Mouse (Mus musculus): ENCODE measurements around the gene Myom1. TPM values are rescaled to one million over a fixed set of nuclear protein-coding genes. Genes with fewer than 3 reads are reported as not detected.

The Myom1 gene
- polyA plus RNA-seq, 1 experiment from 2014 or later, result 1.6 TPM

DNA sequence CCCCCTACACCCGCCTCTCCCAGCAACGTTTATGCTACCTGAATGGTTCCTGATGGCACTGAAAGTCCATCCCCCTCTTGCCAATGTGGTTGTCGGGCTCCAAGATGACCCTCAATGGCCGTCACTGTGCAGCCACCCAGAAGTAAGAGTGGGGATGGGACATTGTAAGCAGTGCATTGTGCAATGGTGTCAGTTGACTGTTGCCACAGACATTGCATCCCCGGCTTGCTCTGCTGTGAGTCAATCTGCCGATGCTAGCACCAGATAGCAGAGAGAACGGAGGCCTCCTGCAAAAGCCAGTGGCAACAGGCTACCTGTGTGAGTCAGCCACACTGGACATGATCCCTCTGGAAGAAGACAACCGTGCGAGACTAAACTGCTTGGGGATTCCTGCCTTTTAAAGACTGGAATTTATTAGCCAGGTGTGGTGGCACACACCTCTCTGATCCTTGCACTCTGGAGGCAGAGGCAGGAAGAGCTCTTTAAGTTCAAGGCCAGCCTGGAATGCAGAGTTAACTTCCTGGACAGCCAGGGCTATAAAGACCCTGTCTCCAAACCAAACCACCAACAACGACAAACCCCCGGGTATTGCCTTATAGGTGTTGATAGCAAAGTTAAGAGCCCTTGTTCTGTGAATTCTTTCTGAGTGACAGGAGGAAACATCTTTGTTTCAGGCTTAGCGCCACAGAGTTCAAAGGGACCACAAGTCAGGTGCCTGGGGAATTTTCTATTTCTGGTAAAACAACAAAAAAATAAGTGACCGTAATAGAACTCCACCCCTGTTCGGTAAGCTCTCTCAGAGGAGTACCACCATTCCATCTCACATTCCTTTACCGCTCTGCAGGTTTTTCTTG lies 16.7 kb upstream of the Myom1 start:
- H3K9ac ChIP-seq, result no peak overlapping the region

DNA sequence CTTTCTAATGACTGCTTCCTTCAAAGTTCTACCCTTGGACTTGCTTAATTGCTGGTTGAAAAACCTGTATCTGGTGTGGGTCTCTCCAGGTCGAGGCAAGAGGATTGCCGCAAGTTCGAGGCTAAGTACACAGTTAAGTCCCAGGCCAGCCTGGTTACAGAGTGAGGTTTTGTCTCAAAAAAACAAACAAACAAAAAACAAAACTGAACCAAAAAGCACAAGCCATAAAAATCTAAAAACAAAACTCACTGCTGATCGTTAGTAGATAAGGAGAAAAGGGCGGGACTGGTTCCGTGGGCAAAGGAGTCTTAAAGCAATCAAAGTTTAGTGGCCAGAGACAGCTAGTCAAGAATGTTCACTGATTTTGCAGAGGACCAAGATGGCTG lies 16.1 kb upstream of the Myom1 start:
- no peak for ATAC-seq (ENCODE audit: low FRiP score)

More for the DNA sequence above, 16.7 kb upstream of the Myom1 start:
- no peak for ATAC-seq (ENCODE audit: low FRiP score)
- 86% methylated on average over 15 of the region's 15 CpGs for WGBS
- H3K4me1 ChIP-seq (replicated peaks), result peaks cover 26% of the 10 kb centered on the region
- no peaks in the 10 kb centered on the region for H3K27me3 ChIP-seq
- H3K36me3 ChIP-seq, result peaks cover 34% of the 10 kb centered on the region
- H3K4me3 ChIP-seq, result no peak overlapping the region
- H3K4me2 ChIP-seq, result no peak overlapping the region
- no peaks in the 10 kb centered on the region for H3K9me3 ChIP-seq
- no peak overlapping the region for H3K27ac ChIP-seq

GRCm38 (mm10) chr17:70986831-70987660 lies 15.4 kb upstream of the Myom1 start:
- Histone ChIP-seq H3K36me3 (peaks cover 23% of the 10 kb centered on the region), H3K4me2 (no peak overlapping the region), H3K9me3 (no peaks in the 10 kb centered on the region), H3K9ac (no peak overlapping the region), H3K4me1 (replicated peaks) (peaks cover 33% of the 10 kb centered on the region), H3K27ac (no peak overlapping the region), H3K27me3 (no peaks in the 10 kb centered on the region), H3K4me3 (no peak overlapping the region)
- no peak for ATAC-seq (ENCODE audit: low FRiP score)
- WGBS, result 93% methylated on average over 15 of the region's 15 CpGs

More for the DNA sequence above, 16.1 kb upstream of the Myom1 start:
- H3K4me1 ChIP-seq (replicated peaks), result peaks cover 31% of the 10 kb centered on the region
- H3K4me2 ChIP-seq, result no peak overlapping the region
- no peaks in the 10 kb centered on the region for H3K9me3 ChIP-seq
- H3K36me3 ChIP-seq, result peaks cover 30% of the 10 kb centered on the region
- no peak overlapping the region for H3K9ac ChIP-seq
- no peak overlapping the region for H3K27ac ChIP-seq
- no peak overlapping the region for H3K4me3 ChIP-seq
- H3K27me3 ChIP-seq, result no peaks in the 10 kb centered on the region
- WGBS, result 93% methylated on average over 6 of the region's 6 CpGs

GRCm38 (mm10) chr17:70988337-70988767 lies 14.1 kb upstream of the Myom1 start:
- 90% methylated on average over 12 of the region's 12 CpGs for WGBS
- no peak overlapping the region for H3K27ac ChIP-seq

GRCm38 (mm10) chr17:70989430-70989829 lies 13.0 kb upstream of the Myom1 start:
- Histone ChIP-seq H3K36me3 (peaks cover 23% of the 10 kb centered on the region), H3K4me3 (peak overlapping the region; percentile 96), H3K4me1 (replicated peaks) (peaks cover 33% of the 10 kb centered on the region), H3K4me2 (peak overlapping the region; percentile 78), H3K27ac (peak overlapping the region; percentile 97), H3K9ac (peak overlapping the region; percentile 96), H3K9me3 (no peaks in the 10 kb centered on the region), H3K27me3 (no peaks in the 10 kb centered on the region)
- 51% methylated on average over 8 of the region's 8 CpGs for WGBS
- no peak for ATAC-seq (ENCODE audit: low FRiP score)

More at GRCm38 (mm10) chr17:70988337-70988767, 14.1 kb upstream of the Myom1 start:
- no peak overlapping the region; the same call in 1 of the 2 replicates for H3K4me3 ChIP-seq
- no peaks in the 10 kb centered on the region for H3K9me3 ChIP-seq
- no peaks in the 10 kb centered on the region for H3K27me3 ChIP-seq
- peak overlapping the region; percentile 78; the same call in 1 of the 2 replicates for H3K4me2 ChIP-seq
- no peak for ATAC-seq (ENCODE audit: low FRiP score)
- H3K36me3 ChIP-seq, result peaks cover 17% of the 10 kb centered on the region
- H3K9ac ChIP-seq, result 0 out of 2 replicates have a peak overlapping the region, but pooled peaks have one; percentile 96
- peaks cover 33% of the 10 kb centered on the region for H3K4me1 ChIP-seq (replicated peaks)

DNA sequence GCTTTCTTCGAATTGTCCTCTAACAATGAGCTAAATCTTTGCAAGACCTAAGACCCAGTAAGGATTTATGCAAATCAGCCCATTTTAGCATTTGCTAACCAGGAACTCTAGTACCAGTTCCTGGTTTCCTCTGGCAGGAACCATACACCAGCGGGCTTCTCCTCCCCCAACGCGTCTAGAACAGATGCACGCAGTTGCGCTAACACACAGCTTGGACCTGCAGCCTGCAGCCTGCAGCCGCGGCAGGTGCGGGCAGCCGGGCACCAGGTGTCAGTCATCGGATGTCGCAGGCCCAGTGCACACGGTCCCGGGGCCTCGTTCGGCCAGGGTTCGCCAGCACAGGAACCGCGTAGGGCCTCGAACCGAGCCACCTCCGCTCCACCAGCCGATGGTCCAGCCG lies 12.4 kb upstream of the Myom1 start:
- H3K27me3 ChIP-seq, result no peaks in the 10 kb centered on the region
- H3K9ac ChIP-seq, result peak overlapping the region; percentile 96
- 2% methylated on average over 24 of the region's 24 CpGs for WGBS

GRCm38 (mm10) chr17:70990403-70991303 lies 11.8 kb upstream of the Myom1 start:
- Histone ChIP-seq H3K27me3 (no peaks in the 10 kb centered on the region), H3K9ac (peak overlapping the region; percentile 96), H3K27ac (peak overlapping the region; percentile 97), H3K9me3 (no peaks in the 10 kb centered on the region), H3K4me3 (peak overlapping the region; percentile 96), H3K36me3 (peaks cover 27% of the 10 kb centered on the region), H3K4me2 (peak overlapping the region; percentile 78), H3K4me1 (replicated peaks) (peaks cover 33% of the 10 kb centered on the region)
- peak; percentile 94 for ATAC-seq (ENCODE audit: low FRiP score)
- under 1% methylated on average over 66 of the region's 70 CpGs for WGBS

More for the DNA sequence above, 12.4 kb upstream of the Myom1 start:
- peak; percentile 81 for ATAC-seq (ENCODE audit: low FRiP score)
- Histone ChIP-seq H3K36me3 (peaks cover 28% of the 10 kb centered on the region), H3K4me1 (replicated peaks) (peaks cover 33% of the 10 kb centered on the region), H3K4me3 (peak overlapping the region; percentile 96), H3K27ac (peak overlapping the region; percentile 97), H3K9me3 (no peaks in the 10 kb centered on the region), H3K4me2 (peak overlapping the region; percentile 78)

- no peaks in the 10 kb centered on the region for H3K9me3 ChIP-seq
- H3K4me3 ChIP-seq, result peak overlapping the region; percentile 96
- H3K27ac ChIP-seq, result no peak overlapping the region
- H3K27me3 ChIP-seq, result no peaks in the 10 kb centered on the region
- no peak overlapping the region for H3K9ac ChIP-seq
- H3K4me2 ChIP-seq, result no peak overlapping the region; the same call in 1 of the 2 replicates
- peaks cover 33% of the 10 kb centered on the region for H3K4me1 ChIP-seq (replicated peaks)
- no peak for ATAC-seq (ENCODE audit: low FRiP score)
- H3K36me3 ChIP-seq, result peaks cover 28% of the 10 kb centered on the region
- WGBS, result 87% methylated on average over 16 of the region's 16 CpGs
Observed at GRCm38 (mm10) chr17:70991706-70992625, 10.5 kb upstream of the Myom1 start.

DNA sequence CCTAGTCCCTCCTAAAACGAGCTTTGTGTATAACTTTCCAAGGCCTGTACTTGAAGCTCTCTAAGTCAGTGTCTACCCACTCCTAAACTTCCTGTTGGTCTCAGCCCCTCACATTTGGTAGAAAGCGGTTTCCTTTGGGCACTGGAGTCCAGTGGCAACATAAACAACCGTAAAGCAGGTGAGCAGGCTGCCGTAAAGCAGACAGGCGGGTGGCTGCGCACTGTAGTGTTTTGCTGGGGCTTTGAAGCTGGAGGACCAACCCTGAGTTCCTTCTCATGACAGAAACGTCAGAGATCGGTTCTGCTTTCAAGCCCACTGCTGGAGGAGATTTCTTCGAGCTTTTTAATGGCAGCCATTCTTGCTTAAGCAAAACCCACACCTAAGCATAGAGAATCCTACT lies 9.8 kb upstream of the Myom1 start:
- Histone ChIP-seq H3K27me3 (no peaks in the 10 kb centered on the region), H3K27ac (no peak overlapping the region), H3K4me3 (no peak overlapping the region), H3K9ac (no peak overlapping the region), H3K4me2 (no peak overlapping the region), H3K4me1 (replicated peaks) (peaks cover 28% of the 10 kb centered on the region), H3K9me3 (no peaks in the 10 kb centered on the region), H3K36me3 (peaks cover 28% of the 10 kb centered on the region)
- ATAC-seq (ENCODE audit: low FRiP score), result no peak
- WGBS, result 91% methylated on average over 9 of the region's 9 CpGs

DNA sequence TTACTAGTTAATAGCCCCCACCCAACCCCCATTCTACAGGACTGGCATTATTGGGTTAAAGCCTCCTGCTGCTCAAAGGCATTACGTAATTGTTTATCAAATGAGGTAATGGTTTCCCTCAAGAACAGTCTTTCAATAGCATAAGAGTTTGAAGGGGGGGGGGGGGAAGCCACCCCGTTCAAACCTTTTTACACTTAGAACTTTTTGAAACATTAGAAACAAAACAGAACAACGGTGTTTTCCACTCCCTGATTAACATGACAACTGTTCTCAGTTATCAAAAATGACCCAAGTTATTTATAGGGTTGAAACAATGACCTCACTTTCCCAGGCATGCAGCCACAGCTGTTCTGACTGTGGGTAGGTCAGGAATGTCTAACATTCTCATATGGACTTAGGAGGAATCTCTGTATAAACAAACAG lies 9.0 kb upstream of the Myom1 start:
- H3K27ac ChIP-seq, result no peak overlapping the region
- peaks cover 21% of the 10 kb centered on the region for H3K4me1 ChIP-seq (replicated peaks)
- H3K4me3 ChIP-seq, result no peak overlapping the region
- no peak overlapping the region for H3K4me2 ChIP-seq
- no peaks in the 10 kb centered on the region for H3K27me3 ChIP-seq
- peaks cover 28% of the 10 kb centered on the region for H3K36me3 ChIP-seq
- ATAC-seq (ENCODE audit: low FRiP score), result no peak
- H3K9ac ChIP-seq, result no peak overlapping the region
- H3K9me3 ChIP-seq, result no peaks in the 10 kb centered on the region
- 58% methylated on average over 3 of the region's 3 CpGs for WGBS

DNA sequence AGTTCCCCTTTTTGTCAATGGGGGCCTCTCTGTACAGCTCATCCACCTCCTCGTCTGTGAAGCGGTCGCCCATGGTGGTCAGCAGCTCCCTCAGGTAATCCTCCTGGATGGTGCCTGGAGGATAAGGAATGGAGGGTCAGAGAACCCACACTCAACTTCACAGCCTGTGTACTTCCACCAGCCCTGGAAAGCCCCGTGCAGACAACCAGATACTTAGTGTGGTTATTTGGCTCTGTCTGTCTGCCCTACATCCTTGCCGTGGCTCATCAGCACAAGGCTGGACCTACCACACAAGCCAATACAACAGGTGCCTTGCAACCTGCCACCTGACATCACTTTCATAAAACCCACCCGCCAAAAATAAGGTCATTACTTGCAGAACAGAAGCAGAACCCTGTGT lies 7.8 kb upstream of the Myom1 start:
- no peak for ATAC-seq (ENCODE audit: low FRiP score)

More for the DNA sequence above, 7.8 kb upstream of the Myom1 start:
- Histone ChIP-seq H3K4me3 (no peak overlapping the region), H3K4me2 (no peak overlapping the region), H3K36me3 (peaks cover 28% of the 10 kb centered on the region), H3K27ac (no peak overlapping the region), H3K27me3 (no peaks in the 10 kb centered on the region), H3K9me3 (no peaks in the 10 kb centered on the region), H3K9ac (no peak overlapping the region), H3K4me1 (replicated peaks) (peaks cover 8% of the 10 kb centered on the region)
- WGBS, result 90% methylated on average over 6 of the region's 6 CpGs

Measured in hindbrain, embryonic 13.5 days (tissue).